Mouse (Mus musculus) CD4-positive, CD25-positive, alpha-beta regulatory T cell, adult 2 months (primary cell): ENCODE data around the gene 4933412E24Rik.

Experiments
- DNase-seq: peaks from one replicate; pipeline ENCODE4 v3.0.0-alpha.2; 2012; ENCODE audit warnings: low read depth, low spot score

The 4933412E24Rik gene

DNA sequence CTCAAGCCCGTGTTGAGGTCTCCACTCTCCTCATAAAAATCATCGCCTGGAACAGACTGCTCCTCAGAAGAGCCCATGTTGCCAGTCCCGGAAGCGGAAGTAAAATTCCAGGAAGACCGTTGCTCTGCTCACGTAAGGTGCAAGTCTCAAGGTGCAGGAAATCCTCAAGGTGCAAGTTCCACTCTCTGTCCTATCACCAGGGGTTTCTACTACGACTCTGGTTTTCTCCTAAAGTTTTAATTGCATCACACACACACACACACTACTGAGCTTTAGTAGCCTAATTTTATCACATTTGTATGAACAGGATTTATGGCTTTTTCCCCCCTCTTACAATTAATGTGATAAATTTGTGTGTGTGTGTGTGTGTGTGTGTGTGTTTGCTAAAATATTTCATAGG is at the start of gene 4933412E24Rik:
Gene 4933412E24Rik (minus strand): TSS at position 101 of the 400 bp plus-strand sequence.
- DNase-seq: no peak

DNA sequence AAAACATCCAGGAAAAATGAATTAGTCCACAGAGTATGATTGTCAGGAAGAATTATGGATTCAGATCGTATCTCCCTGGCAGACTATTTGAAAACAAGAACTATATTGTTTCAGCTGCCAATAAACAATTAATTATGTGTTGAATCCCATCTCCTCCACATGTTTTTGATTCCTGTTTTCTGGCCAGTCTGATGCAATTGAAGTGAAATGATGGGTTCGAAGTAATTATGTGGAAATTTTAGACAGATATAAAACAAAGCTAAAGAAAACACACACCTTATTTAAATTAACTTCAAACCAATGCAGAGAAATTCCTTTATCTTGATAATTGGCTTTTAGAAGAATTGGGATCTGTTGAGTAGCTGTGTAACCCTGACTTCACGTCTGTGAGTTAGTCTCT is 14.3 kb upstream of the 4933412E24Rik start:
- DNase-seq: no peak

DNA sequence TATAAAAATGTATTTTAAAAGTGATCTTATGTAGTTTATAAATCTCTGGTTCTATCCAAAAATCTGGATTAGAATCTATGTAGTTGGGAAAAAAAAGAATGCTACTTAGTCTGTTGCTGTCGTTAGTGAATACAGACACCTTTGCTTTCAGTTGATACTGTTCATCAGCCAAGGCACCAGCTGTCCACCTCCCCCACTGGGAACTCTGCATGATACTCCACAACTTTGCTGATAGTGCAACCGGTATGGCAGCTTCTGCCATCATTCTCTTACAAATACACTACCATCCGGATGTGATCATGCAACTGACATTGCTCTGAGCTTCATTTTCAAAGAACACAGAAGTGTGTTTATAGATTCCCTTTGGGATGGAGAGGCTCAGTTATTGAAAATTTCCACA is 4.8 kb upstream of the 4933412E24Rik start:
- no peak for DNase-seq

DNA sequence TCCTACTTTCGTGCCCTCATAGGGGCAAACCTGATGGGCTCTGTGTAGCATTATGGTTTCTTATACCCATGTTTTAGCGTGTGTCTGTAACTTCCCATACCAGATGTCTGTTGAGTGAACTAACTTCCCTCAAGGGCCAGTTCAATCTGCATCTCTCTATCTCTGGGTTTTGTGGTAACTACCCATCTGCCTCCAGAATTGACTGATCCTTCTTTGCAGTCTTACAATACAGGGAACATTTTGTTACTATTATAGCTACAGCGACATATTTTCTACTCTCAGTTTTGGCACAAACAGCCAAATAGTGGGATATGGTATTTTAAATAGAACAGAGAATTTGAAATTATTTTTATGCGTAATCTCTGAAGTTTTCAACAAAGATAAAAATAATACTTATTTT is 6.2 kb downstream of the 4933412E24Rik start:
- no peak for DNase-seq

DNA sequence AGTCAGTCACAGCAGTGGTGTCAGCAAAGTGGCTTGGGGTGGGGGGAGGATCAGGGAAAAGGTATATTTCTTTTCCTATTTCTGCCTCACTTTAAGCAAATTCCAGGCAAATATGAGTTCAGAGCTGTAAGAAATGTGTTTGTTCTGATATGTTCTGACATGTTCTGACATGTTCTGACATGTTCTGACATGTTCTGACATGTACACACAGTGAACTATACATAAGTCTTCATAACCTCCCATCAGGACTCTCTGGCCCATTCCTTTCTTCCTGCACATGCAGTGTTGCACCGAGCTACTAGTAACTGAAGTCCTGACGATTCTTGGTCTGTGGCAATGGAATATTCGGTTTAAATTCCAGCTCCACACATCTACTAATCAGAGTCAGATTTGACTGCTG is 6.8 kb downstream of the 4933412E24Rik start:
- no peak for DNase-seq

DNA sequence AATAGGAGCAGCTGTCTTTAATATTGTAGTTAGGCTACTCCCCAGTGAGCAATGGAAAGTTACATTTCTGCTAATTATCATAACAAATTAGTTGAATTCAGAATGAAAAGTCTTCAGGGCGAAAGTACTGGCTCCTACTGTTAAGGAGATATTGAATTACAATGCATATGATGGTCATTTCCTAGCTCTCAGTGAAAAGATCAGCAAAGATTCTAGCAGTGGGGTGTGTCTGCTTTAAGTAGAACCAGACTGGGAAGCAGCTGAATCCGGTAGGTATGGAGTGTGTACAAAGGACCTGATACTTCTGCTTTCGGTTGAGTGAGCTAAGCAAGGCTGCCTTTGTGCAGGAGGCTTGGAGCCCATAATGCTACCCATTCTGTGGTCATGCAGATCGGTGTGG is 32.6 kb downstream of the 4933412E24Rik start:
- DNase-seq: no peak

DNA sequence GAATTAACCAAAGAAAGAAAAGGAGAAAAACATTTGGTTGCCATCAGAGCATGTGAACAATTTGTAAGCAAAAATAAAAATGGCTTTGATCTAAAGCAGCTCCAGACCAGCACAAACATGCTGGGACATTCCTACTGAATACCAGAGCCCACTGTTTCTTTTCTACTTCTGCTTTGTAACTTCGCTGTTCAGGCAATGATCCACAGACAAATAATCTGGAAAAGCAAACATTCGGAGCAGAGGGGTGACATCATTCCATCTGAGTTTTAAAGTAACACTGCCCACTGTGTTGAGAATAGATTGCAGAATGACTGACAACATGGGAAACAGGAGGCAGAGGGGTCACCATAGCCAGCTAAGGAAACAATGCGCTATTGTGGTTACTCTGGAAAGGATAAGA is 41.1 kb downstream of the 4933412E24Rik start:
- no peak for DNase-seq

DNA sequence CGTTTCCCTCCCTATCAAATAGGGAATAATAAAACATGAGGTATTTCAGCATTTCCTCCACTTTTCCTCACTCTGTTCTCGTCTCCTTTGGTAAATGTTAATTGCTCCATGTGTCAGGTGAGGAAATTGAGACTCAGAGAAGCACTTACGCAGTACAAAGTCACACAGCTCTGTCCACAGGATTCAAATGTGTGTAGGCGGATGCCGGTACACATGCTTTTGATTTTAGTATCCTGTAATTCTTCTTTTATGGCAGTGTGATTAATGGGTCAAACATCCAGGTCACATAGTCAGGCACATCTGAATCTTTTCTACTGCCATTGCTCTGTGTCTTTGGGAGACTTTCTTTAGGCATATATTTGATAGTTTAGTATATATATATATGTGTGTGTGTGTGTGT is 41.8 kb downstream of the 4933412E24Rik start:
- no peak for DNase-seq

DNA sequence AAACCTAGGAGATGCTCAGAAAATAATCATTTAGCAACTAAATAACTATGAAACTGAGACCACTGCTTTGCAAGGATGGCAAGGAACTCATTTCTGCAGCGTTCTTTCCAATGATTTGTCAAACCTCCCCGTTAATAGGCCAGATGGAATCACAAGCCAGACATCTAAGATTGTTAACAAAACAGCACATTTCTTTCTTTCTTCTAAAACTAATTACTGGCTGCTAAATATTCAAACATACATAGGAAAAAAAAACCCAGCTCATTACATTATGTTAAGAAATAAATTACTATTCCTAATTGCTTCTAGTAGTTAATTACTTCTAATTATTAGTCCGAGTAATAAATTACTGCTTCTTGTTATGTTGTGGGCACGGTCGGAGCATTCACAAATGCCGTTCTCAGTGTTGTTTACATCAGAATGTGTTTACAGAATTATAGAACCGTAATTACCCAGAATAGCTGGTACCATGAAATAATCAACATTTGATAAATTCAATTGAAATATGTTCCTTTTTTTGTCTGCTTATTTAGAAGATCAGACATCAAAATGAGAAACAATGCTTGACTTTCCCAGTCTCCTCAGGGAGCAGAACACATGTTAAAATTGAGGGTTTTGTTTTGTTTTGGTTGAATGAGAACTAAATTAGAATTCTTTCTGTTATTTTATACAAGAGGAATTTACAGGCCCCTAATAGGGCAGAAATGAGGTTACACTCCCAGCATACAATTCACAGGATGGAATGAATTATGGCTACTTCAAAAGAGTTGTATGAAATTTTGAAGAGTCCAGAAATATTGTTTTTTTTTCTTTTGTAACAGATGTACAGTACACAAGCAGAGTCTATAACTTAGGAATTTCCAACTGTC is 42.5 kb downstream of the 4933412E24Rik start:
- DNase-seq: no peak
